Mouse (Mus musculus): Measurements from ENCODE around the gene Phactr4. TPM values are rescaled to one million over a fixed set of nuclear protein-coding genes. Genes with fewer than 3 reads are reported as not detected.
A peak's percentile ranks its signal among the peaks of the same experiment; 100 is the strongest.

Gene Phactr4
- polyA plus RNA-seq, 1 experiment from 2014 or later = 25.9 TPM

- 75% methylated on average over 6 of the region's 6 CpGs for WGBS
- H3K27ac ChIP-seq (ENCODE audit: low read length) = peak overlapping the region; percentile 66
These were observed 31.9 kb upstream of the Phactr4 start for GRCm38 (mm10) chr4:132454216-132454615.

GRCm38 (mm10) chr4:132449778-132450177 is 27.5 kb upstream of the Phactr4 start:
- no peak overlapping the region for H3K9ac ChIP-seq (ENCODE audit: low read length)
- H3K9me3 ChIP-seq (replicated peaks; ENCODE audit: control insufficient read depth, low read length) = no peaks in the 10 kb centered on the region
- H3K27me3 ChIP-seq (ENCODE audit: control insufficient read depth, insufficient read depth, low read length) = no peaks in the 10 kb centered on the region
- peaks cover 4% of the 10 kb centered on the region; the same call in 1 of the 2 replicates for H3K4me1 ChIP-seq (ENCODE audit: control insufficient read depth, insufficient read depth, low read length)
- no peaks in the 10 kb centered on the region for H3K36me3 ChIP-seq (ENCODE audit: control insufficient read depth, insufficient read depth, low read length)
- H3K4me3 ChIP-seq (replicated peaks; ENCODE audit: low read length) = no peak overlapping the region
- H3K27ac ChIP-seq (ENCODE audit: low read length) = no peak overlapping the region
- ATAC-seq (ENCODE audit: insufficient read depth, low FRiP score) = 0 out of 2 replicates have a peak, but pooled peaks have one; percentile 40
- H3K4me2 ChIP-seq (ENCODE audit: low read depth, low read length) = no peak overlapping the region
- 72% methylated on average over 3 of the region's 3 CpGs for WGBS

More at GRCm38 (mm10) chr4:132454216-132454615, 31.9 kb upstream of the Phactr4 start:
- H3K9ac ChIP-seq (ENCODE audit: low read length) = no peak overlapping the region
- ATAC-seq (ENCODE audit: insufficient read depth, low FRiP score) = no peak
- no peaks in the 10 kb centered on the region for H3K9me3 ChIP-seq (replicated peaks; ENCODE audit: control insufficient read depth, low read length)
- no peaks in the 10 kb centered on the region for H3K27me3 ChIP-seq (ENCODE audit: control insufficient read depth, insufficient read depth, low read length)
- no peak overlapping the region for H3K4me2 ChIP-seq (ENCODE audit: low read depth, low read length)
- no peak overlapping the region for H3K4me3 ChIP-seq (replicated peaks; ENCODE audit: low read length)
- peaks cover 6% of the 10 kb centered on the region; the same call in 1 of the 2 replicates for H3K36me3 ChIP-seq (ENCODE audit: control insufficient read depth, insufficient read depth, low read length)
- H3K4me1 ChIP-seq (ENCODE audit: control insufficient read depth, insufficient read depth, low read length) = peaks cover 4% of the 10 kb centered on the region; the same call in 1 of the 2 replicates

- WGBS = 76% methylated on average over 12 of the region's 12 CpGs
- Histone ChIP-seq H3K4me2 (ENCODE audit: low read depth, low read length) (no peak overlapping the region), H3K27ac (ENCODE audit: low read length) (no peak overlapping the region), H3K4me3 (replicated peaks; ENCODE audit: low read length) (no peak overlapping the region), H3K27me3 (ENCODE audit: control insufficient read depth, insufficient read depth, low read length) (no peaks in the 10 kb centered on the region), H3K36me3 (ENCODE audit: control insufficient read depth, insufficient read depth, low read length) (no peaks in the 10 kb centered on the region), H3K9me3 (replicated peaks; ENCODE audit: control insufficient read depth, low read length) (no peaks in the 10 kb centered on the region), H3K4me1 (ENCODE audit: control insufficient read depth, insufficient read depth, low read length) (no peaks in the 10 kb centered on the region), H3K9ac (ENCODE audit: low read length) (no peak overlapping the region)
- ATAC-seq (ENCODE audit: insufficient read depth, low FRiP score) = no peak
These were observed 23.8 kb upstream of the Phactr4 start for GRCm38 (mm10) chr4:132446105-132446504.

GRCm38 (mm10) chr4:132444516-132444915 is 22.2 kb upstream of the Phactr4 start:
- WGBS = 75% methylated on average over 8 of the region's 8 CpGs

GRCm38 (mm10) chr4:132437857-132438256 is 15.6 kb upstream of the Phactr4 start:
- Histone ChIP-seq H3K4me2 (ENCODE audit: low read depth, low read length) (0 out of 2 replicates have a peak overlapping the region, but pooled peaks have one; percentile 24), H3K9ac (ENCODE audit: low read length) (no peak overlapping the region), H3K4me3 (replicated peaks; ENCODE audit: low read length) (no peak overlapping the region), H3K27me3 (ENCODE audit: control insufficient read depth, insufficient read depth, low read length) (no peaks in the 10 kb centered on the region), H3K36me3 (ENCODE audit: control insufficient read depth, insufficient read depth, low read length) (no peaks in the 10 kb centered on the region), H3K27ac (ENCODE audit: low read length) (no peak overlapping the region), H3K9me3 (replicated peaks; ENCODE audit: control insufficient read depth, low read length) (no peaks in the 10 kb centered on the region), H3K4me1 (ENCODE audit: control insufficient read depth, insufficient read depth, low read length) (peaks cover 4% of the 10 kb centered on the region; the same call in 1 of the 2 replicates)
- 43% methylated on average over 11 of the region's 11 CpGs for WGBS
- ATAC-seq (ENCODE audit: insufficient read depth, low FRiP score) = no peak

More at GRCm38 (mm10) chr4:132444516-132444915, 22.2 kb upstream of the Phactr4 start:
- Histone ChIP-seq H3K9ac (ENCODE audit: low read length) (no peak overlapping the region), H3K27me3 (ENCODE audit: control insufficient read depth, insufficient read depth, low read length) (no peaks in the 10 kb centered on the region), H3K9me3 (replicated peaks; ENCODE audit: control insufficient read depth, low read length) (no peaks in the 10 kb centered on the region), H3K36me3 (ENCODE audit: control insufficient read depth, insufficient read depth, low read length) (no peaks in the 10 kb centered on the region), H3K4me2 (ENCODE audit: low read depth, low read length) (no peak overlapping the region), H3K27ac (ENCODE audit: low read length) (no peak overlapping the region), H3K4me1 (ENCODE audit: control insufficient read depth, insufficient read depth, low read length) (no peaks in the 10 kb centered on the region), H3K4me3 (replicated peaks; ENCODE audit: low read length) (no peak overlapping the region)
- no peak for ATAC-seq (ENCODE audit: insufficient read depth, low FRiP score)

- Histone ChIP-seq H3K4me3 (replicated peaks; ENCODE audit: low read length) (peak overlapping the region; percentile 18; the same call in 1 of the 2 replicates), H3K4me2 (ENCODE audit: low read depth, low read length) (peak overlapping the region; percentile 41), H3K4me1 (ENCODE audit: control insufficient read depth, insufficient read depth, low read length) (peaks cover 4% of the 10 kb centered on the region; the same call in 1 of the 2 replicates), H3K27ac (ENCODE audit: low read length) (no peak overlapping the region), H3K36me3 (ENCODE audit: control insufficient read depth, insufficient read depth, low read length) (no peaks in the 10 kb centered on the region), H3K9ac (ENCODE audit: low read length) (no peak overlapping the region), H3K27me3 (ENCODE audit: control insufficient read depth, insufficient read depth, low read length) (no peaks in the 10 kb centered on the region), H3K9me3 (replicated peaks; ENCODE audit: control insufficient read depth, low read length) (no peaks in the 10 kb centered on the region)
- WGBS = 15% methylated on average over 14 of the region's 14 CpGs
- ATAC-seq (ENCODE audit: insufficient read depth, low FRiP score) = no peak
These were observed 10.6 kb upstream of the Phactr4 start for GRCm38 (mm10) chr4:132432717-132433372.

GRCm38 (mm10) chr4:132428022-132428542 is 5.8 kb upstream of the Phactr4 start:
- H3K9ac ChIP-seq (ENCODE audit: low read length) = no peak overlapping the region
- peak; percentile 76 for ATAC-seq (ENCODE audit: insufficient read depth, low FRiP score)
- H3K4me2 ChIP-seq (ENCODE audit: low read depth, low read length) = no peak overlapping the region
- no peak overlapping the region for H3K4me3 ChIP-seq (replicated peaks; ENCODE audit: low read length)
- WGBS = 29% methylated on average over 9 of the region's 9 CpGs
- no peaks in the 10 kb centered on the region for H3K9me3 ChIP-seq (replicated peaks; ENCODE audit: control insufficient read depth, low read length)
- H3K36me3 ChIP-seq (ENCODE audit: control insufficient read depth, insufficient read depth, low read length) = no peaks in the 10 kb centered on the region
- H3K27ac ChIP-seq (ENCODE audit: low read length) = no peak overlapping the region
- H3K4me1 ChIP-seq (ENCODE audit: control insufficient read depth, insufficient read depth, low read length) = peaks cover 2% of the 10 kb centered on the region; the same call in 1 of the 2 replicates
- no peaks in the 10 kb centered on the region for H3K27me3 ChIP-seq (ENCODE audit: control insufficient read depth, insufficient read depth, low read length)

GRCm38 (mm10) chr4:132427493-132427892 is 5.2 kb upstream of the Phactr4 start:
- H3K9ac ChIP-seq (ENCODE audit: low read length) = no peak overlapping the region
- no peak overlapping the region for H3K4me3 ChIP-seq (replicated peaks; ENCODE audit: low read length)
- H3K27ac ChIP-seq (ENCODE audit: low read length) = no peak overlapping the region
- no peaks in the 10 kb centered on the region for H3K9me3 ChIP-seq (replicated peaks; ENCODE audit: control insufficient read depth, low read length)
- WGBS = 78% methylated on average over 4 of the region's 4 CpGs
- no peak overlapping the region for H3K4me2 ChIP-seq (ENCODE audit: low read depth, low read length)
- H3K27me3 ChIP-seq (ENCODE audit: control insufficient read depth, insufficient read depth, low read length) = no peaks in the 10 kb centered on the region
- H3K36me3 ChIP-seq (ENCODE audit: control insufficient read depth, insufficient read depth, low read length) = no peaks in the 10 kb centered on the region
- ATAC-seq (ENCODE audit: insufficient read depth, low FRiP score) = no peak
- H3K4me1 ChIP-seq (ENCODE audit: control insufficient read depth, insufficient read depth, low read length) = no peaks in the 10 kb centered on the region

GRCm38 (mm10) chr4:132426021-132426420 is 3.7 kb upstream of the Phactr4 start:
- Histone ChIP-seq H3K27ac (ENCODE audit: low read length) (peak overlapping the region; percentile 73), H3K9me3 (replicated peaks; ENCODE audit: control insufficient read depth, low read length) (no peaks in the 10 kb centered on the region), H3K4me3 (replicated peaks; ENCODE audit: low read length) (no peak overlapping the region), H3K36me3 (ENCODE audit: control insufficient read depth, insufficient read depth, low read length) (no peaks in the 10 kb centered on the region), H3K4me2 (ENCODE audit: low read depth, low read length) (no peak overlapping the region; the same call in 1 of the 2 replicates), H3K27me3 (ENCODE audit: control insufficient read depth, insufficient read depth, low read length) (no peaks in the 10 kb centered on the region), H3K4me1 (ENCODE audit: control insufficient read depth, insufficient read depth, low read length) (peaks cover under 1% of the 10 kb centered on the region; the same call in 1 of the 2 replicates), H3K9ac (ENCODE audit: low read length) (no peak overlapping the region)
- ATAC-seq (ENCODE audit: insufficient read depth, low FRiP score) = no peak
- 27% methylated on average over 2 of the region's 2 CpGs for WGBS
